Mouse (Mus musculus) heart, adult 2 months (tissue): ENCODE results near the gene Ift80.

Source experiments
- CTCF ChIP-seq: fragments of 200-600 bp; IDR thresholded peaks from 2 replicates; pipeline ENCODE4 v1.8.1; 2022; ENCODE audit warnings: antibody characterized with exemption, mild to moderate bottlenecking, moderate library complexity
- EP300 ChIP-seq: fragments of 200-500 bp; IDR thresholded peaks from 2 replicates; pipeline ENCODE4 v1.6.1; 2011; ENCODE audit warnings: low read depth, low read length, control low read depth; ENCODE audit not compliant: insufficient read depth

DNA sequence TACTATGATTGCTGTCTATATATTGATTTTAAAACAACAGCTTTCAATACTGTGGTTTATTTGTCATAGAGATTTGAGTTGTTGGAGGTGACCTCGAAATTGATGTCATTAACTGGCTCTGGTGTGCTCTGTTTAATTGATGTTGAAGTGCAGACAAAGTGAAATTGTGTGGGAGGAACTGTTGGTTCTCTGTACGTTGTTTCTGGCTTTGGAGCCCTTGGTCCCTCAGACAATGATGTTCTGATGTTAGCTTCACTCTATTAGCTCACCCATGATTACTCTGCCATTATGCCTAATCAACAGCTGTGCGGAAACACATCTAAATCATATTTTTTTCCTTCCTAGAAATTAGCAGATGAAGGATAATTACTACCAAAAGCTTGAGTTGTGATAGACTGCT lies 156.0 kb downstream of the Ift80 start:
- TF ChIP-seq CTCF (no peak), EP300 (no peak)
